Mouse (Mus musculus): ENCODE results near the gene Rapgef3. TPM values are rescaled to one million over a fixed set of nuclear protein-coding genes. Genes with fewer than 3 reads are reported as not detected.

The Rapgef3 gene
- polyA plus RNA-seq, 1 experiment: 0.88 TPM

- H3ac ChIP-seq (ENCODE audit: control insufficient read depth, insufficient read length, low read depth): no peak overlapping the region
- TF ChIP-seq MYOG (IDR thresholded peaks at IDR 0.05; ENCODE audit: control insufficient read depth, extremely low read depth, insufficient read length) (no peak), MAX (IDR thresholded peaks at IDR 0.05) (no peak), CEBPB (IDR thresholded peaks at IDR 0.05; ENCODE audit: low read depth) (no peak), FOSL1 (IDR thresholded peaks at IDR 0.05; ENCODE audit: insufficient read depth, low read length, poor library complexity, severe bottlenecking) (no peak)
- H3K79me2 ChIP-seq (ENCODE audit: control insufficient read depth, insufficient read depth): peaks cover 41% of the 10 kb centered on the region
- peaks cover 89% of the 10 kb centered on the region for H3K36me3 ChIP-seq (ENCODE audit: control insufficient read depth, insufficient read depth)
- H3K79me3 ChIP-seq (ENCODE audit: low read depth): peaks cover 17% of the 10 kb centered on the region
- H3K27me3 ChIP-seq (ENCODE audit: control insufficient read depth, insufficient read depth, insufficient read length): no peaks in the 10 kb centered on the region
- no peak overlapping the region for H3K4me3 ChIP-seq (ENCODE audit: insufficient read depth, poor library complexity, severe bottlenecking)
Measured at GRCm38 (mm10) chr15:97791126-97791700, 23.4 kb upstream of the Rapgef3 start.

DNA sequence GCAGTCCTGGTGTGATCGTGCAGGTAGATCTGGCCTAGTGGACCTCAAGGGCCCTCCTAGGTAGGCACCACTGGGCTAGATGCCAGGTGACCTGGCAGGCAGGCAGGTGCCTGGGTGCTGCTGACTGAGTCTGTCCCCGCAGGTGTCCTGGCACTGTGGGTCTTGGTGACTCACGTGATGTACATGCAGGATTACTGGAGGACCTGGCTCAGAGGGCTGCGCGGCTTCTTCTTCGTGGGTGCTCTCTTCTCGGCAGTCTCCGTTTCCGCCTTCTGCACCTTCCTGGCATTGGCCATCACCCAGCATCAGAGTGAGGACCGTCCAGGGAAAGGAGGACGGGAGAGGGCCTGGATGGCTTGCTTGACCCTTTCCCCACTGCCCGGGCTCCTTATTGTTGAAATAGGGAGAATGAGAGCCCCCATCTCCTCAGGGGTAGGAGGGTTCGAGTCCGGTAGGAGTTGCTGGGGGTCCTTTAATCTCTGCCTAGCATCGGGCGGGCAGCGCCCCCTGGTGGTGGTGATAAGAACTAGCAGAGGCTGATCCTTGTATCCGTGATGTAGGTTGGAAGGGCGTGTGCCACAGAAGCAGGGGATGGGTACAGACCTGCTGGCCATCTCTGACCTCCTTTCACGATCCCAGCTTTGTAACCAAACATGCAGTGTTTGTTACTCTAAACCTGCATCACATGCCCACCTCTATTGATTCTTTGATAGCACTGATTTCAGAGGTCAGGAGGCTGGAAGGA, 22.2 kb upstream of the Rapgef3 start:
- Histone ChIP-seq H3K27me3 (ENCODE audit: control insufficient read depth, insufficient read depth, insufficient read length) (no peaks in the 10 kb centered on the region), H3K36me3 (ENCODE audit: control insufficient read depth, insufficient read depth) (peaks cover 76% of the 10 kb centered on the region), H3K79me3 (ENCODE audit: low read depth) (peaks cover 25% of the 10 kb centered on the region), H3ac (ENCODE audit: control insufficient read depth, insufficient read length, low read depth) (no peak overlapping the region), H3K4me3 (ENCODE audit: insufficient read depth, poor library complexity, severe bottlenecking) (no peak overlapping the region), H3K79me2 (ENCODE audit: control insufficient read depth, insufficient read depth) (peaks cover 54% of the 10 kb centered on the region)
- TF ChIP-seq CTCF (IDR thresholded peaks at IDR 0.05; ENCODE audit: control insufficient read depth, insufficient read depth, insufficient read length) (peak; percentile 79), CEBPB (IDR thresholded peaks at IDR 0.05; ENCODE audit: low read depth) (no peak)

GRCm38 (mm10) chr15:97788821-97789220, 21.0 kb upstream of the Rapgef3 start:
- Histone ChIP-seq H3K79me3 (ENCODE audit: low read depth) (peaks cover 28% of the 10 kb centered on the region), H3K4me3 (ENCODE audit: insufficient read depth, poor library complexity, severe bottlenecking) (no peak overlapping the region), H3K27me3 (ENCODE audit: control insufficient read depth, insufficient read depth, insufficient read length) (no peaks in the 10 kb centered on the region), H3K79me2 (ENCODE audit: control insufficient read depth, insufficient read depth) (peaks cover 62% of the 10 kb centered on the region), H3ac (ENCODE audit: control insufficient read depth, insufficient read length, low read depth) (no peak overlapping the region), H3K36me3 (ENCODE audit: control insufficient read depth, insufficient read depth) (peaks cover 65% of the 10 kb centered on the region)
- TF ChIP-seq CEBPB (IDR thresholded peaks at IDR 0.05; ENCODE audit: low read depth) (no peak), MYOG (IDR thresholded peaks at IDR 0.05; ENCODE audit: control insufficient read depth, extremely low read depth, insufficient read length) (no peak), CTCF (IDR thresholded peaks at IDR 0.05; ENCODE audit: control insufficient read depth, insufficient read depth, insufficient read length) (no peak), MYOD1 (IDR thresholded peaks at IDR 0.05; ENCODE audit: control insufficient read depth, insufficient read length, low read depth) (no peak), MAX (IDR thresholded peaks at IDR 0.05) (no peak), USF1 (IDR thresholded peaks at IDR 0.05; ENCODE audit: low read depth) (no peak), FOSL1 (IDR thresholded peaks at IDR 0.05; ENCODE audit: insufficient read depth, low read length, poor library complexity, severe bottlenecking) (no peak)

GRCm38 (mm10) chr15:97787799-97788667, 20.3 kb upstream of the Rapgef3 start:
- TF ChIP-seq CEBPB (IDR thresholded peaks at IDR 0.05; ENCODE audit: low read depth) (no peak), MYOD1 (IDR thresholded peaks at IDR 0.05; ENCODE audit: control insufficient read depth, insufficient read length, low read depth) (no peak), MAX (IDR thresholded peaks at IDR 0.05) (no peak), MYOG (IDR thresholded peaks at IDR 0.05; ENCODE audit: control insufficient read depth, extremely low read depth, insufficient read length) (no peak), CTCF (IDR thresholded peaks at IDR 0.05; ENCODE audit: control insufficient read depth, insufficient read depth, insufficient read length) (no peak), USF1 (IDR thresholded peaks at IDR 0.05; ENCODE audit: low read depth) (no peak), FOSL1 (IDR thresholded peaks at IDR 0.05; ENCODE audit: insufficient read depth, low read length, poor library complexity, severe bottlenecking) (no peak)
- peaks cover 28% of the 10 kb centered on the region for H3K79me3 ChIP-seq (ENCODE audit: low read depth)
- H3K4me3 ChIP-seq (ENCODE audit: insufficient read depth, poor library complexity, severe bottlenecking): no peak overlapping the region

DNA sequence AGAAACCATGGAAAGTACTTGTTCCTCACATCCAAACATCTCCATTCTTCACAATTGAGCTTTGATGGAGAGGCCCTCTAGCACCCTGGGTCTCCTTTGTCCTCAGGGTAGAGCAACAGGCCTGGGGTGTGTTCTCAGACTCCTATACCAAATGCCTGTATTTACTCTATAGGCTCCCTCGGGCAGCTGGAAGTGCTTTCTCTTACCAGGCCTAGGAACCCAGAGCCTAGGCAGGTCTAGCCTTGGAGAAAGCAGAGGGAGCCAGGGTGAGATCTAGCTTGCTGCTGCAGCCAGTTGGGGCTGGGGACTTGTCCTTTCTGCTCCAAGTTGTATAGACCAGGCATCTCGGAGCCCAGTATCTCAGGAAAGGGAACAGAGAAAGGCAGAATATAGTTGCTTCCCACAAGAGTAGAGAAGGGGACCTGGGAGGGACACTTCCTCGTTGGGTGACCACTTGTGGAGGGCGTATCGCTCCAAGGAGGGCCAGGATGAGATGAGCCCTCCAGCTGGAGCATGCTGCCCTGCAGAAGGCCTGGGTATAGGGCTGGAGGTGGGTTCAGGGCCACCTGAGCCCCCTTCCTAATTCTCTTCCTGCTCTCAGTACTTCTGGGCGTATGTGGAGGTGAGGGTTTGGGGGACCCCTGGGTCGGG, 19.5 kb upstream of the Rapgef3 start:
- H3K79me2 ChIP-seq (ENCODE audit: control insufficient read depth, insufficient read depth): peaks cover 62% of the 10 kb centered on the region
- H3K36me3 ChIP-seq (ENCODE audit: control insufficient read depth, insufficient read depth): peaks cover 50% of the 10 kb centered on the region
- no peaks in the 10 kb centered on the region for H3K27me3 ChIP-seq (ENCODE audit: control insufficient read depth, insufficient read depth, insufficient read length)
- H3ac ChIP-seq (ENCODE audit: control insufficient read depth, insufficient read length, low read depth): no peak overlapping the region
- peaks cover 28% of the 10 kb centered on the region for H3K79me3 ChIP-seq (ENCODE audit: low read depth)
- TF ChIP-seq MYOG (IDR thresholded peaks at IDR 0.05; ENCODE audit: control insufficient read depth, extremely low read depth, insufficient read length): no peak
- TF ChIP-seq FOSL1 (IDR thresholded peaks at IDR 0.05; ENCODE audit: insufficient read depth, low read length, poor library complexity, severe bottlenecking): no peak
- TF ChIP-seq MYOD1 (IDR thresholded peaks at IDR 0.05; ENCODE audit: control insufficient read depth, insufficient read length, low read depth): no peak
- no peak overlapping the region for H3K4me3 ChIP-seq (ENCODE audit: insufficient read depth, poor library complexity, severe bottlenecking)

More at GRCm38 (mm10) chr15:97787799-97788667, 20.3 kb upstream of the Rapgef3 start:
- peaks cover 62% of the 10 kb centered on the region for H3K79me2 ChIP-seq (ENCODE audit: control insufficient read depth, insufficient read depth)
- no peak overlapping the region for H3ac ChIP-seq (ENCODE audit: control insufficient read depth, insufficient read length, low read depth)
- H3K36me3 ChIP-seq (ENCODE audit: control insufficient read depth, insufficient read depth): peaks cover 57% of the 10 kb centered on the region
- no peaks in the 10 kb centered on the region for H3K27me3 ChIP-seq (ENCODE audit: control insufficient read depth, insufficient read depth, insufficient read length)

Data from C2C12 (cell line).